Mouse (Mus musculus) brain, embryonic 18.5 days (tissue): Measurements from ENCODE around the gene Crkl.

Experiments
- DNase-seq: peaks from one replicate; pipeline ENCODE4 v3.0.0-alpha.2; 2012; ENCODE audit warnings: low read depth, low spot score

The Crkl gene

DNA sequence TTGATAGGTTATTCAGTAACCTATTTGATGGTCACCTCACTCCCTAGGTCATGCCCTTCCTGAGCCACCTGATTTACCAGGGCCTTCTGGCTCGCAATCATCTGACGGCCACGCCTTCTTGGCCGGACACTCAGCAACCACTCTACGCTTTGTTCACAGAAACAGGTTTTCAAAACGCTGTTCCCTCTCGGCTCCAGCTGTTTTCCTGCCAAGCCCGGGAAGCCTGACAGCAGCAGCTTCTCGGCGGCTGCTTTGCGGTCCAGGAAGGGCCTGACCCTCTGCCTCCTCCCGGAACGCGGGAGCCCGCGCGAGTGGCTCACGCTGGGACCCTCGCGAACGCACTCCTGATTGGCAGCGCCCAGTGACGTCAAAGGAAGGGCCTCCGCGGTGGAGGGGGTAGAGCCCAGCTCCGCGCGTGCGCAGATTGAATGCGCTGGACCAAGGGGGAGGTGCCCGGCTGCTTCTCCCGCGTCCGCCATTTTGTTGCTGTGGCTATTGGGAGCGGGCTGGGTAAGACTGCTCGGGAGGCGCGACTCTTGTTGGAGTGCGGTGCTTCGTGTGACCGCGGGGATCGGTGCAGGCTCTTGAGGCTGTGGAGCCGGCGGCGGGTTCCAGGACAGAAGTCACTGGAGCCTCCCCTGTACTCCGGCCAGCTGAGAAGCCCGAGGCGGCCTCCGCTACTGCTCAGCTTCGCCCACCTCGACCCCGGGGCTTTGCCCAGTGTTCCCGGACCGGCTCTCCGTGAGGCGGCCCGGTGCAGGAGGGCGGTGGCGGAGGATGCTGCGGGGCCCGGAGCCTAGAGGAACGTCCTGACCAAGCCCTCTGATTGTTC, at the start of gene Crkl:
Gene Crkl (plus strand): TSS at position 447 of the 832 bp plus-strand sequence.
- DNase-seq, result peak; percentile 93

GRCm38 (mm10) chr16:17402855-17403254, 48.9 kb upstream of the Crkl start:
- DNase-seq, result no peak

- peak; percentile 14 for DNase-seq
Observed at GRCm38 (mm10) chr16:17405271-17405696, 46.5 kb upstream of the Crkl start.

DNA sequence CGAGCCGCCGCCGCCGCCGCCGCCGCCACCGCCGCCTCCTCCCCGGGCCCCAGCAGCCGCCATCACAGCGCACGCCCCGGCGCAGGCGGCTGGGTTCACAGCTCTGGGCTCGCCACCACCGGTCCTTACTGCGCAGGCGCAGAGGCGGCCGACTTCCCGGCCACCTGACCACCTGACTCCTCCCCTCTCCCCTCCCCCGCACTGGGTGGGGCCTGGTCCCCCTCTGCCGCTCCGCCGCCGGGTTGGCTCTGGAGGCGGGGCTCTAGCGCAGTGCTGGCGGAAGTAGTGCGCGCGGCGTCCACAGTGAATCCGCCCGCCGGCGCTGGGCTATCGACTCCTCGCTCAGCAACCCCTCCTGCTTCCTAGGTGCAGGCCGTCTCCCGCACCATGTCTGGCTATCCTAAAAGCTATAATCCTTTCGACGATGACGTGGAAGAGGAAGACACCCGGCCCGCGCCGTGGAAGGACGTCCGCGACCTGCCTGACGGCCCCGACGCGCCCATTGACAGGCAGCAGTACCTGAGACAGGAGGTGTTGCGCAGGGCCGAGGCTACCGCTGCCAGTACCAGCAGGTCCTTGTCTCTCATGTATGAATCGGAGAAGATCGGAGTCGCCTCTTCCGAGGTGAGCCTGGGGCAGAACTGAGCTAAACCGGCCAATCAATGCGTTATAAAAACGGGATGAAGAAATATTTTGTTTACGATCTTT, 45.9 kb upstream of the Crkl start, which contains the start of the genes Snap29 and Pi4ka:
Gene Snap29 (plus strand): TSS at position 251 of the 708 bp plus-strand sequence.
Gene Pi4ka (minus strand): TSS at position 579 of the 708 bp plus-strand sequence.
- peak; percentile 96 for DNase-seq

GRCm38 (mm10) chr16:17406512-17407231, 45.1 kb upstream of the Crkl start:
- DNase-seq, result no peak

- DNase-seq, result no peak
Observed at GRCm38 (mm10) chr16:17409046-17409445, 42.7 kb upstream of the Crkl start.

- DNase-seq, result no peak
Observed at GRCm38 (mm10) chr16:17410209-17410608, 41.6 kb upstream of the Crkl start.

DNA sequence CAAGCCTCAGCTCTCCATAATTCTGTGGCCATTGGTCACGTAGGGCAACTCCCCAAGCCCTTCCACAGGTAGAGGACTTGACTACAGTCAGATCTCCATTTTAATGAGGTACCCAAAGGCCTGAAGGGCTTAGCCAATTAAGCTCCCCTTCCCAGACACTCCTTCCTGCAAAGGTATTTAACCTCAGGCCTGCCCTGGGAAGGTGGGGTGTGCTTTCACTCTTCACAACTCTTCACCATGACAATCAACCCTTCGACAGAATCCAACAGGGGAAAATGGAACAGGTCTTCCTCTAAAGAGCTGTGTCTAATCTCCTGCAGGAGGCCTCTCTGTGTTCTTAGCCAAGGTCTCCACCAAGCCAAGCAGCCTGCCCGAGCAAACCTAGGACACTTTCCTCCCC, 28.8 kb upstream of the Crkl start:
- DNase-seq, result no peak

DNA sequence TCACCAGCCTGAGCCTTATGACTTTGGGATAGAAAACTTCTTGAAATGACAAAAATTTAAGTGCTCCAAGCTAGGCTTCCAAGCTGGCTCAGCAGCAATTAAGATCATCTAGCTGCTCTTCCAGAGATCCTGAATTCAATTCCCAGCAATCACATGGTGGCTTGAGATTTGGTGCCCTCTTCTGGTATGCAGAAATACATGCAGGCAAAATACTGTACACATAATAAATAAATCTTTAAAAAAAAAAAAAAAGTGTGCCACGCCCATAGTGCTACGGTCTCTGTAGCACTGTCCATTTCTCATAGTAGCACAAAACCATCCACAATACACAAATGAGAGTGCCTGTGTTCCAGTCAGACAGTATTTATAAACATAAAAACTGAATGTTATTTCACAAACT, 19.2 kb upstream of the Crkl start:
- no peak for DNase-seq

GRCm38 (mm10) chr16:17452373-17452715, 557 bp downstream of the Crkl start:
- DNase-seq, result no peak

GRCm38 (mm10) chr16:17456901-17457300, 5.1 kb downstream of the Crkl start:
- no peak for DNase-seq

DNA sequence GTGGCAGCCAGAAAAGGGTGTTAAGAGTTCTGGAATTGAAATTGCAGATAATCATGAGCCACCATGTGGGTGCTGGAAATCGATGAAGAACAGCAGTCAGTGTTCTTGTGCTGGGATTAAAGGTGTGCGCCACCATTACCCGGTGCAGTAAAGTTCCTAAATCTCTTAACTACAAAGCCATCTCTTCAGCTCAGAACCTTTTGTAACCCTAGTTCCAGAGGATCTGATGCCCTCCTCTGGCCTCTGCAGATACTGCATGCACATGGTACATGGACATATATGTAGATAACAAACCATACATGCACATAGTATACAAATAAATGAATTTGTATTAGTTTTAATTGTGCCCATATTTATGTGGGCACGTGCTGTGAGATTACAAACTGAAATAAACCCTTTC, 8.5 kb downstream of the Crkl start:
- DNase-seq, result no peak

DNA sequence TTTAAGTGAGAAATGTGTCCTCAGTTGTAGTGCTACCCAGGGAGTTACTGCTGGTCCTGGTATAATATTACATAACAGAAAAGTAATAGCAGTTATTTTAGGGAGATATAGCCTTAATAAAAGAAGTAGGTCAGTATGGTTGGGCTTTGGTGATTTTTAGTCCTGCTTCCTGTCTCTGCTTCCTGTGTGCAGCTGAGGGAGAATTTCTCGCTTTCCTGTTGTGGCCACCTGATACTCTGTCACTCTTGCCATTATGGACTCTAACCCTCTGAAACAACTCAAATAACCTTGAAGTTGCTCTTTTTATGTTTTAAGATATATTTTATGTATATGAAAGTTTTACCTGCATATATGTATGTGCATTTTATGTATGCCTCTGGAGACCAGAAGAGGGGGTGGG, 9.8 kb downstream of the Crkl start:
- no peak for DNase-seq

DNA sequence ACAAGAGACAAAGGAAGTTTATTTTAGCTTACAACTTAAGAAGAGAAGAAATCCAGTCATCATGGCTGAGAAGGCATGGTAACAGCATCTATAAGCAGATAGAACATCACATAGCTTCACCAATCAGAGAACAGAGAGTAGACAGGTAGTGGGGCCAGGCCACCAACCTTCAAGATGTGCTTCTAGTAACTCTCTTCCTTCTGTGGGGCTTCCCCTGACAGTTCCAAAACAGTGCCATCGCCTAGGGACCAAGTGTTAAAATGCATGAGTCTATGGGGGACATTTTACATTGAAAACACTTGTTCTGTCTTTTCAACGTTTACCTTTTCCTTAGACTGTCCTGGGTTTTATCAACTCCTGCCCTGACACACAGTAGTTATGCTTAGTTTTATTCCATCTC, 11.4 kb downstream of the Crkl start:
- DNase-seq, result no peak

GRCm38 (mm10) chr16:17466875-17467663, 15.3 kb downstream of the Crkl start:
- DNase-seq, result no peak

GRCm38 (mm10) chr16:17472498-17472897, 20.7 kb downstream of the Crkl start:
- no peak for DNase-seq

GRCm38 (mm10) chr16:17474091-17474490, 22.3 kb downstream of the Crkl start:
- DNase-seq, result no peak

- no peak for DNase-seq
Observed at GRCm38 (mm10) chr16:17474761-17475160, 23.0 kb downstream of the Crkl start.

DNA sequence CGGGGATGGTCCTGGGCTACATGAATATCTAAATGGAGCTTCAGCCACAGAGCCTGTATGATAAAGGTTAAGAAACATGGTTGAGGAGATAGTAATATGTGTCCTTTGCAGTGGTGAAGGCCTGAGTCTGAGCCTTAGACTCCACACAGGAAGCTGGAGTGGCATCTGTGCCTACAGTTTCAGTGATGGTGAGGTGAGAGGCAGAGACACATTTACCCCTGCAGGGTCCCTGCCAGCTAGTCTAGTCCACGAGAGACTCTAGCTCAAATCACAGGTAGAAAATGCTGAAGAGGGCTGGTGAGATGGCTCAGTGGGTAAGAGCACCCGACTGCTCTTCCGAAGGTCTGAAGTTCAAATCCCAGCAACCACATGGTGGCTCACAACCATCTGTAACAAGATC, 23.5 kb downstream of the Crkl start:
- DNase-seq, result no peak

DNA sequence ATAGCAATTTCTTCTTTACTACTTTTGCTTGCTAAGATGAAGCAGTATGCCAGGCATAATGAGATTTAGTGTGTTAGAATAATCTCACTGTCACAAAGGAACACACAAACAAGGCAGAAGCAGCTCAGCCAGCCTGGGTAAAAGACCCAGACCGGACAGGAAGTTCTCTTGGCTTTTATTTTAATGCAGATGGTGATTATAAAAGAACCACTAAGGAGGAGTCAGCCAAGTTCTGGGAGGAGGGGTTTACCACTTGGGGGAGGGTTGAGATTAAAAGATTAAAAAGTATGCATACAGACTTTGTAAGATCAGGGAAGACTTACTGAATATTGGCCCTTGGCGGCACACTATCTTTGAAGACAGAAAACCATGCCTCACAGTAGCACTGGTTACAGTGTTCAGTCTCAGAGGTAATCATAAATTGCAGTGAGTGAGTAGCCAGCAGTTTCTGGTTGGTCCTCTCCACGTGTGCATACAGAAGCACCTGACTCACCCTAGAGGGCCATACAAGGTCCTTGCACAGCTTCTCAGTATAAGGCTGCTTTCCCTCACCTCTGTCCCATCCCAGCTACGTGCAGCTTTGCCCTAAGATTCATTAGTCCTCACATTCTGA, 26.6 kb downstream of the Crkl start:
- DNase-seq, result no peak

DNA sequence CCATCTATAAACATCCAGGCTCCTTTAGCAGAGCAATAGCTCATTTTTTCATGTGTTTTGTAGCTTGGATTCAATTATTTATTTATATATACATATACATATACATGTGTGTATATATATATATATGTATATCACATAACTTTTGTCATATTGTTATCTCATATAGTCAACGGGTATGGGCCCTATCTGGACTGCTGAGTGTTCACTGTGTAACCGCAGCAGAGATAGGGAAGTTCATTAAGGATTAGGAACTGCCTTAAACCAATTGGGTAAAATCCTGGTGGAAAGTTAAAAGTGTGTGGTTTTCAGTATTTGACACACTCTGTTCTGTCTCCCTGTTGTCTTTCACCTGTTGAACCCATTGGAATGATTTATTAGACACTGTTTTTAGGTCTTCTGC, 29.7 kb downstream of the Crkl start:
- DNase-seq, result no peak
